Mouse (Mus musculus): ENCODE data around the gene Snx7. TPM values are rescaled to one million over a fixed set of nuclear protein-coding genes. Genes with fewer than 3 reads are reported as not detected.

Snx7 gene
- 1 to 10 TPM; 5.5 to 7.0 TPM for total RNA-seq (2021)
- long read RNA-seq, experiment 1, transcript Snx7-201 (9 exons, 2,021 nt) = major isoform, 7 of 7 reads
- long read RNA-seq, experiment 1, partial matches to known transcripts = 0 of 7 reads
- long read RNA-seq, experiment 1, other reads (novel, unspliced or antisense) = 0 of 7 reads
- long read RNA-seq, experiment 2, transcript Snx7-201 (9 exons, 2,021 nt) = major isoform, 5 of 7 reads
- long read RNA-seq, experiment 2, partial matches to known transcripts = 0 of 7 reads
- long read RNA-seq, experiment 2, other reads (novel, unspliced or antisense) = 0 of 7 reads

DNA sequence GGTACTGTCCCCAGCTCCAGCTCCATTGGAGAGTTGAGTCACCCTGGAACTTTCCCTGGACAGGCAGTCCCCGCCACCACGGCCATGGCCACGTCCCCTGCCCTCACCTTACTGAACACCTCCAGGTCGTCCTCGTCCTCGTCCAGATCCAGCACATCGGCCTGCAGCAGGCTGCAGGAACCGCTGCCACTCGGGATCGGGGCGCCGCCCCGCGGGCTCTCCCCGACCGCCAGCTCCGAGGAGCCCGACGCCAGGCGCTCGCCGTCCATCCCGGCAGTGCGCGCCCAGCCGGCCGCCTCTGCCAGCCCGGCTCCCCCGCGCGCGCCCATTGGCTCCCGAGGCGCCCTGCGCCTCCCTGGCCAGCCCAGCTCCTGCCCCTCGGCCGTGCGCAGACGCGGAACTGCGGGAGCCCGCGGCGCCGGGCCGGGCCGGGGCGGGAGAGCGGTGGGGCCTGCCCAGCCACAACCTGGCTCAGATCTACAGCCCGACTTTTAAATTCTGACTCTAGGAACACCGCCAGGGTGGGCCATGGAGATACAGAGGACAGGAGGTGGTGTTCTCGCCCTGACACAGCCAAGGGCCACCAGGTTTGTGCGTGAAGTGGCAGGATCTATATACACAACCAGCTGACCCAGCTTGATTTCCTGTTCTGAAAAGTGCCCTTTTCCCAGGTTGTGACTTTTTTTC lies at the start of gene Snx7:
Snx7 (minus strand) TSS at position 300 of the 687 bp plus-strand sequence.
- intact Hi-C loops (cut with DNase I; ENCODE audit: low total_unique reads) = no loop called here
- peak; percentile 92 for DNase-seq

DNA sequence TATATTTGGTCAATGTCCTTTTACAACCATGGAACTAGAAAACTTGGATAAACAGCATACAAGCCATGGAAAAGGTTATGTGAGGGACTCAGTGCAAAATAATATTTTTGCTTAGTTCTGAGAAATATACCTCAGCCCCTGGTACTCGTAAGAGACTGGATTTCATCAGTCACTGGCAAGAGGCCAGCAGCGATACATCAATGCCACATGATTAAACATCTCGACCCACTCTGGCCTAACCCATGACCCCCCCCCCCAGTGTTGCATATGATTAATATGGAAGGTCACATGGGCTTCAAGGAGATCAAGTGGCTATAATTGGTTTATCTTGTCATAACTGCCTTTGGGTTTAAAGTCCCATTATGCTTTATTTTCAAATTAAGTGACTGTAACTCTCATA lies 46.7 kb upstream of the Snx7 start:
- no peak for DNase-seq
- intact Hi-C loops (cut with DNase I; ENCODE audit: low total_unique reads) = no loop called here

DNA sequence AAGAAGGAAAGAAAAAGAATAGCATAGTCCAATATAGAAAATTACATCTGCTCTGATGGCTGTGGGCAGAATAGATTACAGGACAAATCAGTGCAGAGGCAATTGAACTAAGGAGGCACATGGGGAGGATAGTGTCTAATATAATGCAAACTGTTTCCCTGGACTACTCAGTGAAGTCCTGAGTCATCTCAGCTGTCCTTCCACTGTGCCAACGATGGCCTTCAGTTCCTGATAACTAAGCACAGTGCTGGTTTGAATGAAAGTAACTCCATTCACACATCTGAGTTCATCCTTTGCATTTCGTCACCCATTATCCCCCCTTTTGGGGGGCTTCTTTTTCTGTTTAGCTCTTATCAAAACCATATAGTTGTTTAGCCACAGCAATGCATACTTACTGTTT lies 25.0 kb upstream of the Snx7 start:
- intact Hi-C loops (cut with DNase I; ENCODE audit: low total_unique reads) = no loop called here
- DNase-seq = no peak

DNA sequence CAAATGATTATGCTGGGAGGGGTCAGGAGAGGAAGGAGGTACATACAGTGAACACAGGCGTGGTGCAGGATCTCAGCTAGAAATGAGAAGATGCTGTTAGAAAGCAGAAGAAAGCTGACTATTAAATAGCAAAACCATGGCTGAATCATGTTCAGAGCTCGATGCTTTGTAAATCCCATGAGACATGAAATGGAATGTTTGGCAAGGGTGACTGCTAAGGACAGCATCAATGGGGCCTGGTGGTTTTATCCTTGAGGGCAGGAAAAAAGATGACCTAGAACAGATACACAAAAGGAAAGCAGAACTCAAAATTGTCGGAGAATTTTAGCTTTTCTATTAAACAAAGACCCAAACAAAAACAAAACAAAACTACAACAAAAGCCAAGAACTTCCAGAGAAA lies 6.7 kb upstream of the Snx7 start:
- no peak for DNase-seq
- intact Hi-C loops (cut with DNase I; ENCODE audit: low total_unique reads) = no loop called here

DNA sequence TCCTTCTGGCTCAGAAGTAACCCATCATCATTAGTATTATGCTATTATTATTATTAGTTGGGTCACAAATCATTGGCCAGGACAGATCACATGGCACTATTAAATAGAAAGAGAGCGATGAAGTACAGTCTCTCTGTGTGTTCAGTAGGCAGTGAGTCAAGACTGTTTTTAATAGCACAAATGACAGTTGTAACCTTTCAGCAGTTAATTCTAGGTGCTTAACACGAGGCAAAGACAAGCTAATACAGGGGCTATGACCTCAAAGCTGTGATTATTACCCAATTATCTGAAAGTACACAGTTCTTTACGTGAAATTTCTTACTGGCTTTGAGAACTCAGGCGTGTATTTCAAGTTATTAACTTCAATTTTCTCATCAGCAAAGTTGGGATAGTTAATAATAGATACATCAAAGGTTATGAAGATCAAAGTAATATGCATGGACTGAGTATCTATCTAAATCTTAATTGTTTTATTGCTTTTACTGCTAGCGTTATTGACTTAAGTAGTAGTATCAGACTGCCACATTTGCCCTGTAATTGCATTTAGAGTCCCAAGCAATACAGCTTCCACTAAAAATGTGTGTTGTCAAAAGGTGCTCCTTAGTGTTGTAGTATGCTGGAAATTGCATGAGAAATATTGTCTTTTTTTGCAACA lies 4.6 kb upstream of the Snx7 start:
- no peak for DNase-seq
- intact Hi-C loops (cut with DNase I; ENCODE audit: low total_unique reads) = no loop called here

DNA sequence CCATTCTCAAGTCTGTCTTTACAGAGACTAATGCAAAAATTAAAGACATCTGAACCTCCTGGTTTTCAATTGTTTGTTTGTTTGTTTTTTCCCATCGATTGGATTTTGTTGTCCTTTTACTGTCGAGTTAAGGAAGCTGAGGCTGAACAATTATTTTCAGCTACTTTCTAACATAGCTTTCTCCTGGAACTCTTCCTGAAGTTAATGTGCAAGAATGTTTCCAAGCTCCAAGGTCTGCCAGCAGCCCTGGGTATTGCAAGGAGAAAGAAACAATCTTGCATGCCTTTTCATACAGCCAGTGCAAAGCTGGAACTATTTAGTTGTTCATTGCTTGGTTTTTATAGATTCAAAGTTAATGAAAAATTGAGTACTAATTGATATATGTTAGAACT lies 584 bp upstream of the Snx7 start:
- intact Hi-C loops (cut with DNase I; ENCODE audit: low total_unique reads) = no loop called here
- no peak for DNase-seq

DNA sequence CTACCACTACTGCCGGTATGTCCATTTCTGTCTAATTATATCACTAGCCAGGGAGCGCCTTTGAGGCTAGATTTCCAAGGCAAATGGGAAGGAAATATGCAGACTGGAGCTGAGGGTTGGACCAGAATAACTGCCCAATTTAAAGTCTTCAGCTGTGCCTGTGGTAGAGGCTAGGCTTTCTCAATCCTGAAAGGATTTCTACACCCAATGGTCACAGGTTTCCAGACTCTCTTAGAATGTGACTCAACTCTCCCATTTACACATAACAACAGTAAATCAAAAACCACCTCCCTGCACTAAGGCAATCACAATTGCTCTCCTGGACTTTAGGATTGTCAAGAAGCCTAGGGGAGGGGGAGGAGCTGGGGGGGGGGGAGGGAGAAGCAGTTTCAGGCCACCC lies 645 bp downstream of the Snx7 start:
- intact Hi-C loops (cut with DNase I; ENCODE audit: low total_unique reads) = no loop called here
- no peak for DNase-seq

DNA sequence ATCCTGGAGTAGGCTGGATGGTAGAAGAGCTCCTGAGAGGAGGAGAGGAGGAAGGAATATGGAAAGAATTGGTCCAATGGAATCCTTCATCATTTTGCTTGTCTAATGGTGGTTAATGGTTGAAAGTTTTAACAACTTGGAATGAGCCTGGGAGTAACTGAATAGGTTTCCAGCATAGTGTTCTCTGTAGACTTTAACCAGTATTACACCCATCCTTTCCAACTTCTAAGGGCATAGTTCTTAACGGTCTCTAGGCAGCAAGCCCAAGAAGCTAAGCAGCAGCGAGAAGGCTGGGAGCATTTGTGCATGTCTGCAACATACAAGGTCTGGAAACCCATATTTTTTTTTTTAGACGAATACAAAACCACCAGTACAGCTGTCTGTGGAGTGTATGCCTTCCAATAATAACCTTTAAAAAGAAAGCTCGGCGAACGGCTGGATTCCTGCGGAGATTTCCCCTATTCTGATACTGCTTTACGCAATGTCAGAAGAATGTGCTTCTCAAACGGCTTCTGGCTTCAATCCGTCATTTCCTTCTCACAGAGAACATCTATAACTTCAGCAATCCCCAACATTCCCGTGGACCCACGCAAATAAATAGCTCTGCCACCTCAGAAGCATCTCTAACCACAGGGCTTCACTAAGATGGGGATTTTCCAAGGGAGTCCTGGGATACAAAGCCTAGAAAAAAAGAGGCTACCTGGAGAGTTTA lies 1.9 kb downstream of the Snx7 start:
- no peak for DNase-seq
- intact Hi-C loops (cut with DNase I; ENCODE audit: low total_unique reads) = no loop called here

DNA sequence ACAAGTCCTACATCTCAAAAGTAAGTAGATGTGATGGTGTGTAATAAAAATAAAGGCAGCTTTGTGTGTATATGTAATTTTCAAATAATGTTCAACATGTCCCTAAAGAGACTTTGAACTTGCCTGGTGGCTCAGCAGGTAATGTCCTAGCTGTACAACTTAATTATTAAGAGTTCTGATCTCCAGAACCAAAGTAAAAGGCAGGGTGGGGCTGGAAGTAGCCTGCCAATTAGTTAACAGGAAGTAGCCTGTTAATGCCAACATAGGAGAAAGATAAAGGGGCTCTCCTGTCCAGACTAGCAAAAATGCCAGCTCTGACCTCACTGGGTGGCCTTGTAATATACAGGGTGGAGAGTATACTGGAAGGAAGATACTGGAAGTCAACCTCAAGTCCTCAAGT lies 3.1 kb downstream of the Snx7 start:
- DNase-seq = no peak
- intact Hi-C loops (cut with DNase I; ENCODE audit: low total_unique reads) = no loop called here

DNA sequence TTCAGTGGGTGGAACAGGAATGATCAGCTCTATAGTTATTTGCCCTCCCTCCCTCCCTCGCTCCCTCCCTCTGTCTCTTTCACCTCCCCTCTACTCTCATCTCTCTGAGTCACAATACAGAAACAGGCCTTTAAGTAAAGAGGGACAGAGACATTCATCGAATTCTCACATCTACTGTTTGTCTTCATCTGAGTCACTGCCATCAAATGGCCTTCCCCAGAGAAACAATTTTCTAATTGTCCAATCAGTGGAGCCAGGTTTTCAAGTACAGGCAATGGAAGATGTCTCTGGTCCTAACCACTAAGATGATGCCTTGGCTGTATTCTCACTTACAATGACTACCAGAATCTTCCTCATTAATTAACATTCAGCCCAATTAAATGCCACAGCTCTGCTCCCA lies 5.8 kb downstream of the Snx7 start:
- intact Hi-C loops (cut with DNase I; ENCODE audit: low total_unique reads) = no loop called here
- DNase-seq = no peak

DNA sequence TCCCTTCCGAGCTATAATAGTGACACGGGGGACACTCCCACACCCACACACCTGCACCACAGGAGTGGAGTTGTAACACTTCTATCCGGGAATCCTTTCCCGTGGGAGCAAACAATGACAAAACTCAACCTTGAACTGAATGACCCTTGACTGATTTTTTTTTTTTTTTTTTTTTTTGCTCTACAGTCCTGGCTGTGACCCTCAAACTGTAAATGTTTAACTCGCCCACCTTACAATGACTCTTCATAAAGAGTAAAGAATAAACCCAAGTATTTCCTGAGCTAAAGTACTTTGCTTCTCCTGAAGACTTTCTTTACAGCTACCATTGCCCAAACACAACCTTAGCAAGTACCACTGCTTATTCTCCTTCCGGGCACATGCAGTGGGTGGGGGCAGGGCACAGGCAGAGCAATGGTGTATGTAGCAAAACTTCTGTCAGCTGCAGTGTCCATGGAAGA lies 6.7 kb downstream of the Snx7 start:
- intact Hi-C loops (cut with DNase I; ENCODE audit: low total_unique reads) = no loop called here
- no peak for DNase-seq

DNA sequence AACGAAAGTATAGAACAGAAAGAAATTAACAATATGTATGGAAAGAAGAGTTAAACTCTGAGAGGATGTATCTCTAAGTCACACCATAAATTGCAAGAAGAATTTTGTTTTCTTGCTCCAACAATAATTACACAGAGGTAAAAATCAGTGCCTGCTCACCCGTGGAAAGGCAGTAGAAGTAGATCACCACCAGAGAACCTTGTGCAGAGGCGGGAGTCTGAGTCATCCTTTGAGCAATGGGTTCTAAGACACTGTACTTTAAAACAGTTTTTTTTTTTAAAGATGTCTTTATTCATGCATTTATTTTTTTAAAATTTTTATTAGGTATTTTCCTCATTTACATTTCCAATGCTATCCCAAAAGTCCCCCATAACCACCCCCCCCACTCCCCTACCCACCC lies 9.7 kb downstream of the Snx7 start:
- intact Hi-C loops (cut with DNase I; ENCODE audit: low total_unique reads) = no loop called here
- no peak for DNase-seq

DNA sequence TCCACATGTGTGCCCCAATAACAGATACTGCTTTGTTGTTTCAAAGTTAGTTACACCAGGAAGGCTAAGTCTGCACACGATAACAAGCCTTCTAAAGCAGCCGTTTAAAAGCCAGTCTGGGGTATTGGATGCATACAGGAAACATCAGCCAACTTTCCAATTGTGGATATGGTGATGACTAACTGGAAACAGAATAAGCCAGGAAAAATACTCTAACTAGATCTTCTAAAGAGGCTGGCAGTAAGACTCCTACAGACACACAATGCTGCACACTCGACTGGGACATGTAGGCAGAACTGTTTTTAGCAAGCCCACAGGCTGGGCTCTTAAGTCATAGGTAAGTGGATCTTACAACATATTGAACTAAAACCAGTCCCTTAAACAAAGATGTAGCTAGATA lies 15.0 kb downstream of the Snx7 start:
- intact Hi-C loops (cut with DNase I; ENCODE audit: low total_unique reads) = no loop called here
- DNase-seq = no peak

DNA sequence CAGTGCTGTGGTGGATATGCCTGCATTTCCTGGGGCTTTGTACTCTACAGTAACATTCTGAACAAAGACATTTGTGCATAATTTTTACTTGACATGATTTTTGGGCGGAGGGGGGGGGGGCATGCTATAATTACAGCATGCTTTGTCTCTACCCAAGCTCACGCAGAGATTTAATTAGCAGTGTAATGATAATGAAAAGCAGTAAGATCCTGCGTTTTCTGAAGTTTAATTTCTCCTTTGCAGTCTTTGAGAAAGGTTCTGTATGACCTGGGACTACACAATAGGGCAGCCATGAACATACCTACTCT lies 16.7 kb downstream of the Snx7 start:
- intact Hi-C loops (cut with DNase I; ENCODE audit: low total_unique reads) = no loop called here

DNA sequence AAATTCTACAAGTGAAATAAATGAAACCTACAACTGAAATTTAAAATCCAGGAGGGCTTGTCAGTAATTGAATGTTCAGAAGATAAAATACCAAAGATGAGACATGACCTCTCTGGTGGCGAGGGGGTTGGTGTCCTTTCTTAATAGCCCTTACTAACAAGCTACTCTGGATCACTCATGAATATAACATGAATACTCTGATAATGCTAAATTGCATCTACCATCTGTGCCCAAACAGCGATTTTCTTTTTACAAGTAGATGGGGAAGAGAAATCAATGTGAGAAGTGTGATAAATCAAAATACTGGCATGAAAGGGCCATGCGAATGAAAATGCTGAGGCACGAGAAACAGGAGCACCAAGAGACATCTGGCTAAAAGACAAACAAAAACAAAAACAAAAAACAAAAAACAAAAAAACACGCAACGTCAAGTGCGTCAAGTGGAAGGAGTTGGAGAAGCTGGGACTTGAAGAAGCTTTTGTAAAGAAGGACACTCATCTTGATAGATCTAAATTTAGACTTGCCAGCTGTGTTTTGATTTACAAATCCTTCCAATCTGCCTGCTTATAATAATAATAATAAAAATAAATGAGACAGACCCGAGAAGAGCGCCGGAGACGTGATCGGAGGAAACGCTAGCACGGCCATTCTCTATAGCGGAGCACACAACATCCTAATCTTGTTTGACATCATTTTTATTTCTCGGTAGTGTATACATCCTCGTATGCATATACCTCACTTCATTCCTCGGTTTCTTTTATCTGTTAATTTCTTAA lies 17.3 kb downstream of the Snx7 start:
- DNase-seq = no peak
- intact Hi-C loops (cut with DNase I; ENCODE audit: low total_unique reads) = no loop called here

More for the DNA sequence above, 16.7 kb downstream of the Snx7 start:
- DNase-seq = no peak

DNA sequence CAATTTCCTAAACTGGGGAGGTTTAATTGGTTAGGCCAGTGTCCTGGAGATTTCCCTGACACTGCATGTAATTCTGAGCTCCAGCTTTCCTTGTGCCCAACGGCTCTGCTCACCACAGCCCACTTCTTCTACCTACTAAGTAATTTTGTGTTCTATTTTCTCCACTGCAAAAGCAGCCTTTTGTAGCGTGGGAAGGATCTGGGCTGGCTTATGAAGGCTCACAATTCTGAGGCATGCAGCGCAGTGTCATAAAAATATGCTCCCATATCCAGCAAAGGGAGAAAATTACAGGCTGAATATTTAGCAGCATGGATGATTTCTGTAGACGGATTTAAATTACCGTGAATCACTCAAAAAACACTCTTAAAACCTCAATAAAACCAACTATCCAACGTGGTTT lies 19.9 kb downstream of the Snx7 start:
- intact Hi-C loops (cut with DNase I; ENCODE audit: low total_unique reads) = no loop called here
- no peak for DNase-seq

DNA sequence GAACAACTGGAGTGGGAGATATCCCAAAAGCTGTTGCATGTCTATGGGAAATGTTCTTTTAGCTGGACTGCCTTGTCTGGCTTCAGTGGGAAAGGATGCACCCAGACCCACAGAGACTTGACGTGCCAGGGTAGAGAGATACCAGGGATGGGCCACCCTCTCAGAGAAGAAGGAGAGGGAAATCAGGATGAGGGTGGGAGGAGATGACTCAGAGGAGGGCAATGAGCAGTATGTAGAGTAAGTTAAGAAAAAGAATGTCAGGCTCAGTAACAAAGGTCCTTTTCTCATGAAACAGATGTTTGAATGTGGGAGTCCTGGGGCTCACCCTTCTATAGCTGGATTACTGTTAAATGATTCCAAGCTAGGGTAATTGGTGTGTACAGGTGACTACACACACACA lies 26.1 kb downstream of the Snx7 start:
- no peak for DNase-seq
- intact Hi-C loops (cut with DNase I; ENCODE audit: low total_unique reads) = no loop called here

DNA sequence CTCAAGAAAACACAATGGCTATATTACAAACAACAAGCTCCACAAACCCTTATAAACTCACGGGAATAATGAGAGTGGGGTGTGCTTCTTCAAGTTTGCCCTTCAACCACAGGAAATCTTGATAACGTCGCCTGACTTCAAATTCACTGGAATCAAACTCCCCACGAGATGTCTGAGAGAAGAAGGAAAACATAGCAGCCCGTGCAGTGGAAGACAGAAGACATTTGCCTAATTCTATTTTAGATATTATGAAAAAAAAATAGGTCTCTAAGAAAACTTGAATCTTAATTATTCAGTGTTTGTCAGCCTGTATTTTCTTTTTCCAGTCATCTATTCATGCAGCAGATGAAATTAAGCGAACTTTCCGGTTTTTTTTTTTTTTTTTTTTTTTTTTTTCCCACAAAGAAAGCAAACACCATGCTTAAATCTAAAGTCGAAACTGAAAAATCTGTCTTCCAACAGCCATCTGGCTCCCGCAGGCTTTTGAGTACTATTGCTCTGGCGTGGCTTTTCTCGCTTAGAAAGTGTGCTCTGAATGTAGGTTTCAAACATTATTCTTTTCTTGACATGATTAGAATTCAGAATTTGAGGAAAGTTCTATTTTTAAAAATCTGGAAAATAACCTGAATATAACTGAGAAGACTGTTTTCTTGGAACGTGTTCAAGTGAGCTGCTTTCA lies 28.7 kb downstream of the Snx7 start:
- intact Hi-C loops (cut with DNase I; ENCODE audit: low total_unique reads) = no loop called here
- DNase-seq = no peak

DNA sequence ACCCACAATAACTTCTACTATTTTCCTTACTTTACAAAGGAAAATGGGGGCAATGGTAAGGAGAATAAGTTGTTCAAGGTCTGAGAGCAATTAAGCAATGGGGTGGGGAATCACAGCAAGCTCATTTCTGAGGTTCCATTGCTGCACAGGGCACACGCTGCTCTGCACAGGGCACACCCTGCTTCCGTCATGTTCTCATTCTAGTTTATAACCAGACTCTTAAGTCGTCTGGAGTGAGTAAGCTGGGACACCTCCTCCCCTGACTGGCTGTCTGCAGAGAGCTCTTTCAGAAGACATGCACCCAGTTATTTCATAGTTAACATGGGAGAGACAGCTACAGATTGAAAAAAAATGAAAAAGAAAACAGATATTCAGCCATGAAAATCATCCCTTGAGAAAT lies 30.7 kb downstream of the Snx7 start:
- intact Hi-C loops (cut with DNase I; ENCODE audit: low total_unique reads) = no loop called here
- no peak for DNase-seq

All from gastrocnemius, postnatal 14 days (tissue).